Mouse (Mus musculus) erythroblast, embryonic 14.5 days (primary cell): ENCODE measurements around the gene Rab3a. TPM values are rescaled to one million over a fixed set of nuclear protein-coding genes. Genes with fewer than 3 reads are reported as not detected.

ENCODE experiments used
- H3K27me3 ChIP-seq: 2 replicates; pipeline ENCODE4 v1.6.1; 2012; ENCODE audit warnings: inconsistent platforms; ENCODE audit not compliant: control insufficient read depth
- H3K36me3 ChIP-seq: 2 replicates; pipeline ENCODE4 v1.6.1; 2012; ENCODE audit warnings: mild to moderate bottlenecking, inconsistent platforms; ENCODE audit not compliant: control insufficient read depth
- H3K4me1 ChIP-seq: 2 replicates; pipeline ENCODE4 v1.6.1; 2012; ENCODE audit warnings: inconsistent platforms; ENCODE audit not compliant: control insufficient read depth
- H3K4me3 ChIP-seq: replicated peaks from 2 replicates; pipeline ENCODE3; 2012; ENCODE audit warnings: moderate library complexity, mild to moderate bottlenecking, inconsistent platforms
- H3K9me3 ChIP-seq: 2 replicates; pipeline ENCODE4 v1.6.1; 2012; ENCODE audit warnings: low read length, inconsistent platforms, mixed read lengths; ENCODE audit not compliant: control insufficient read depth
- GATA1 ChIP-seq: IDR thresholded peaks from 2 replicates; pipeline ENCODE4 v1.6.1; 2012; ENCODE audit warnings: low read length, inconsistent platforms, mixed read lengths
- TAL1 ChIP-seq: IDR thresholded peaks from 3 replicates; pipeline ENCODE4 v1.6.1; 2012; ENCODE audit warnings: low read length, inconsistent platforms, mixed read lengths
- polyA plus RNA-seq: library from polyadenylated mRNA; stranded (reverse); fragments of >175 nt; gene quantifications from 2 replicates; pipeline ENCODE4 v1.2.3, GENCODE M21; 2012

Rab3a gene
- polyA plus RNA-seq, 1 experiment, result 0.30 TPM

DNA sequence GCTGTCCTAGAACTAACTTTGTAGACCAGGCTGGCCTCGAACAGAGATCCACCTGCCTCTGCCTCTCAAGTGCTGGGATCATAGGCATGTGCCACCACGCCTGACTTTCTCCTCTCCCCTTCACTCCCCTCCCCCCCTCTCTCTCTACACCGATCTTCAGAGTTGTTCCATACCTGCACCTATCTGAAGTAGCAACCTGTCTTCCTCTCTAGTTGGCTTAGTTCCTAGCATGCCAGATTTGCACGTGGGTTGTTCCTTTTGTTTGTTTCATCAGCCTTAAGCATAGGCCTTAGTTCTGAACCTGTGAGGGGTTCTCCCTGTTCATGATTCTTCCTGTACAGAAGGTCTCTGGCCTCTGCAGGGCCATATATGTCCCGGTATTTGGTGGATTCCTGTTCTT, 16.8 kb upstream of the Rab3a start:
- H3K27me3 ChIP-seq, result peaks cover 52% of the 10 kb centered on the region
- TF ChIP-seq TAL1, result no peak
- TF ChIP-seq GATA1, result no peak
- no peaks in the 10 kb centered on the region for H3K4me1 ChIP-seq
- H3K4me3 ChIP-seq, result no peak overlapping the region
- H3K36me3 ChIP-seq, result no peaks in the 10 kb centered on the region
- H3K9me3 ChIP-seq, result no peaks in the 10 kb centered on the region

DNA sequence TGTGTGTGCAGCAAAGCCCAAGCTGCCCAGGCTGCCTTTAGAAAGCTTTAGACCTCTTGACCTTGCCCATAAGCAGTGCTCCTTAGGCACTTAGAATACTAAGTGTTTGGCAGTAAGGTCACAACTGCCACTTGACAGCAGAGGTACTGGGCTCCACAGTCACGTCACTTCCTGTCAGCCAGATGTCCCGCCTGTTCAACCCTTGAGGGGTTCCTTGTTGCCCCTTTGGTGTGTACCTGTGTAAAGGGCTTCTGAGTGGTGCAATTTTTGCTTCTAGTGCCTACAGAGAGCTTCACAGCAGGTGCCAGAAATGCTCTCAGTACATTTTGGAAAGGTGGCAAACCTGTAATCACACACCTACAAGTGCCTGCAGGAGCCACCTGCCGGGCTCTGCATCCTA, 16.3 kb upstream of the Rab3a start:
- Histone ChIP-seq H3K27me3 (peaks cover 55% of the 10 kb centered on the region), H3K9me3 (no peaks in the 10 kb centered on the region; the same call in 1 of the 2 replicates), H3K4me3 (no peak overlapping the region), H3K36me3 (no peaks in the 10 kb centered on the region), H3K4me1 (no peaks in the 10 kb centered on the region)
- no peak for TF ChIP-seq GATA1
- no peak for TF ChIP-seq TAL1

DNA sequence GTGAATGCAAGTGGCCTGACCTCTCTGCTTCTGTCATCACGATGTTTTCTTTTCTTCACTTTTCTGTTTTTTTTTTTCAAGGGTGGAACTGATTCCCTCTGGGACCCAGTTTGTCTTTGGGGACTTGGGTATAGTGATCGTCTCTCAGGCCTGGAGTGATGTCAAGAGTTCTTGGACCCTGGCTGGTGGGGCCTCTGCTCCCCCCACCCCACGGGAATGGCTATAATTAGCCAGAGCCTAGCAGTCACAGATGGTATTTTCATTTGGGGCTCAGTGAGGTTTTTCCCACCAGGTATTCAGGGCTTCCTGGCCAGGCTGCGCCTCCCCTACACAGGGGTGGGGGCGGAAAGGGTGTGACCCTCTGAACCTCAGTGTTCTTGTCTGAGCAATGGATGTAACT, 12.8 kb upstream of the Rab3a start:
- H3K9me3 ChIP-seq, result no peaks in the 10 kb centered on the region; the same call in 1 of the 2 replicates
- no peak overlapping the region for H3K4me3 ChIP-seq
- peaks cover 86% of the 10 kb centered on the region for H3K27me3 ChIP-seq
- TF ChIP-seq GATA1 (no peak), TAL1 (no peak)
- H3K4me1 ChIP-seq, result peaks cover 4% of the 10 kb centered on the region
- H3K36me3 ChIP-seq, result no peaks in the 10 kb centered on the region

DNA sequence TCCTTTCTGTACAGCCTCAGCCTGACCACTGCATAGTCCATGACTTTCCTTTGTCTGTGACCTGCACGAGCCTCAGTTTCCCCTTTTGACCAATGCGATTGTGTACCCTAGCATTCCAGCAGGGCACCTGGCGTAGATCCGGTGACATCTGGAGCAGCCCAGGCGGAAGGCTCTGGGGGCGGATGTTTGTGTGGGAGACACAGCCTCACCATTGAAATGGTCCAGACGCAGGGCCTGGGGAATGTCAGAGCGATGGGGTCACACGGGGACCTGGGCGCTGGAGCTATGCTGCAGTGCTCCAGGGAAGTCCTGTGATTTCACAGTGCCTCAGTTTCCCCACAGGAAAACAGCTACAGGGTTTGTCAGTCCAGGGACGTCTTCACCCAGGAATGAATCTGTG, 12.3 kb upstream of the Rab3a start:
- no peaks in the 10 kb centered on the region for H3K36me3 ChIP-seq
- H3K4me1 ChIP-seq, result peaks cover 4% of the 10 kb centered on the region
- TF ChIP-seq TAL1 (no peak), GATA1 (no peak)
- H3K4me3 ChIP-seq, result no peak overlapping the region
- H3K27me3 ChIP-seq, result peaks cover 90% of the 10 kb centered on the region
- H3K9me3 ChIP-seq, result no peaks in the 10 kb centered on the region; the same call in 1 of the 2 replicates

DNA sequence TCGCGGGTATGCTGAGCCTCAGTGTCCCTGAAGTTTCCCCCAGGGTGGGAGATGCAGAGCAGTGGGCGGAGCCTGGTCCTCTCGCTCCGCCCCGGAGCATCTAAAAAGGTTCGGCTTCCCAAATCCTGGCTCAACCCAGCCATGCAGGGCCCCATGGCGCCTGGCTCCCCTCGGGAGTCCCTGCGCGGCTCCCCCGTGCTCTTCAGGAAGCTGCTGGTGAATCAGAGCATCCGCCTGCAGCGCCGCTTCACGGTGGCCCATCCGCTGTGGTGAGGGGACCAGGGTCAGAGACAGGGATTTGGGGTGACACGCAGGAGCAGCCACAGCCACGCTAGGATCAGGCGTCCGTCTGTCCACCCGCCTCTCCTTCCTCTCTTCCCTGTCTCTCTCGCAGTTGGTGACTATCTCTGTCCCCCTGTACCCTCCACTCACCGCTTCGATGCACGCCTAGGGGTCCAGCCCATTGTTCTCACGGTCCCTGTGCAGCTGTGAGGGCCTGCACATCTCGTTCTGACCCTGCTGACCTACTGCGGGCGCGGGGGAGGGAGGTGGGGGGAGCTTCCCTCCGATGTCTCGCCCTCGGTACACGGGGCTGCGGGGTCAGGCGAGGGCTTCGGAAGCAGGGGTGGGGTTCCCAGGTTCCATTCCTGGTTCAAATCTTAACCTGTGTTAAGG, 11.4 kb upstream of the Rab3a start:
- H3K36me3 ChIP-seq, result peaks cover 2% of the 10 kb centered on the region; the same call in 1 of the 2 replicates
- H3K9me3 ChIP-seq, result no peaks in the 10 kb centered on the region; the same call in 1 of the 2 replicates
- H3K4me3 ChIP-seq, result no peak overlapping the region
- no peak for TF ChIP-seq GATA1
- TF ChIP-seq TAL1, result no peak
- peaks cover 4% of the 10 kb centered on the region for H3K4me1 ChIP-seq
- H3K27me3 ChIP-seq, result peaks cover 94% of the 10 kb centered on the region

DNA sequence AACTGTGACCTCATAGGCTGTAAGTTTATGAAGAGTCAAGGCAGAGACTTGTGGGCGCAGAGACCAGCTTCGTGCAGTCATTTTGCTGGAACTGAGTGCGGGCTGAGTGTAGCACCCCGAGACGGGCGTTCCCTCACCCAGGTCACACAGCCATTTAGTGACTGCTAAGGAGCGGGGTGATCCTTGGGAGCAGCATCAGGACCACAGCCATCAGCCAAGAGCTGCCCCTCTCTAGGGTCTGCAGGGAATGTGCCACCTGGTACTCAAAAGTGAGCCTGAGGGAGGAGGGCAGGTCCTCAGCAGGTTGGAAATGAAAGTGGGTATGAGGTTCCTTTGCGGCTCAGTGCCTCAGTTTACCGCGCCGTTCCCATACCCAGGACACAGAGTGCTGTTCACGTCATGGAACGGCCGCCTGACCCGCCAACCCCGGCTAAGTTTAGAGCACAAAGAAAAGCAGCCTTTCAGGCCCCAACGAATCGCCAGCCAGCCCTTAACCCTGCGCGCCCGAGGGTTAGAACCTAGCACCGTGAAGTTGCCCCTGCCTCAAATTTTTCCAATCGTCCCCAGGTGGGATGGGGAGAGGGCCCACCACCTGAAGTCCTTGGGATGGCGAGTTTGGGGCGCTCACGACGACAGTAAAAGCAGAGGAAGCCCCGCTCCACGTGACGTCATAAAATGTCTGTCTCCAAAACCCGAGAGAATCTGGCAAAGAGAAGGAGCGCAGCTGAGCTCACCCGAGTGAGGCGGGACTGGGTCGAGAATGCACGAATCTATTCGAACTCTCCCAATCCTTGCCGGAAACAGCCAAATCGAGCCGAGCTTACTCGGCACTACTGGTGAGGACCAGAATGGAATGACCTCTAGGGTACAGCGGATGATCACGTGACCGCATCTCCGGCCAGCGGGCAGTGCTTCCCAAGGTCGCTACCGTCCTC, 10.6 kb upstream of the Rab3a start:
- Histone ChIP-seq H3K27me3 (peaks cover 93% of the 10 kb centered on the region), H3K4me3 (peak overlapping the region; percentile 14), H3K9me3 (no peaks in the 10 kb centered on the region; the same call in 1 of the 2 replicates), H3K4me1 (peaks cover 4% of the 10 kb centered on the region), H3K36me3 (peaks cover 2% of the 10 kb centered on the region; the same call in 1 of the 2 replicates)
- TF ChIP-seq GATA1 (no peak), TAL1 (no peak)

DNA sequence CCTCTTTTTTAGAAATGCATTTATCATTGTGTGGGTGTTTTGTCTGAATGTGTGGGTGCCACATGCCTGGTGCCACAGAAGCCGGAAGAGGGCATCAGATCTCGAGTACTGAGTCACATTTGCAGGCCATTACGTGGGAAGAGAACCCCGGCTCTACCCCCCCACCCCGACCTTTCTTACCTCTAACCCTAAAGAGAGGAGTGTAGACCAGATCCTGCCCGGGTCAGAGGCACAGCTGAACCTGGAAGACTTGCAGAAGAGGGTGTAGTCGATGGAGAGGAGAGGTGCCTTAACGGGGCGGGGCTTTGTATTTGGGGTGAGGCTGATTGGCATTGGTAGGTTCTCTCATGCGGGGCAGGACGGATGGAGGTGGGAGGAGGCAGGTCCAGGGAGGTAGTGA, 9.7 kb upstream of the Rab3a start:
- Histone ChIP-seq H3K36me3 (peaks cover 2% of the 10 kb centered on the region; the same call in 1 of the 2 replicates), H3K4me3 (no peak overlapping the region), H3K4me1 (peaks cover 4% of the 10 kb centered on the region), H3K9me3 (no peaks in the 10 kb centered on the region; the same call in 1 of the 2 replicates), H3K27me3 (peaks cover 97% of the 10 kb centered on the region)
- no peak for TF ChIP-seq TAL1
- TF ChIP-seq GATA1, result no peak

DNA sequence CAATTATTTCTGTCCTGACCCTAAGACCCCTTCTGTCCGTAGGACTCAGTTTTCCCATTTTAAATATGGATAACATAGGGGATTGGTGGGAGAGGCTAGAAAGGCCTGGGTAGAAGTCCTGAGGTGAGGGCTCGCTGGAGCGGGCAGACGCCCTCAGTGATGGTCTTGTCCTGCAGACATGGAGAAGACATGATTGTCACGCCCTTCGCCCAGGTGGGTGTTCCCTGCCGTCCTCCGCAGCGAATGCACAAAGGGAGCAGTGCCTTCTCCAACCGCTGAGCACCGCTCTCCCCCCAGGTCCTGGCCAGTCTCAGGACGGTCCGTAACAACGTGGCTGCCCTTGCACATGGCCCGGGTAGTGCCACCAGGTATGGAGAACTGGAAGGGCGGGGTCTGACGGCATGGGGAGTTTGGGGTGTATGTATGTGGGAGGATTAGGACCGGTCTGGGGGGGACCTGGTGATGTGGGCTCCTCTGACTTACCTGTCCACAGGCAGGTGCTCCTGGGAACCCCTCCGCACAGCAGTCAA, 8.7 kb upstream of the Rab3a start:
- Histone ChIP-seq H3K36me3 (peaks cover 2% of the 10 kb centered on the region; the same call in 1 of the 2 replicates), H3K9me3 (no peaks in the 10 kb centered on the region; the same call in 1 of the 2 replicates), H3K4me3 (no peak overlapping the region), H3K27me3 (peaks cover 89% of the 10 kb centered on the region), H3K4me1 (peaks cover 4% of the 10 kb centered on the region)
- TF ChIP-seq TAL1, result no peak
- no peak for TF ChIP-seq GATA1

DNA sequence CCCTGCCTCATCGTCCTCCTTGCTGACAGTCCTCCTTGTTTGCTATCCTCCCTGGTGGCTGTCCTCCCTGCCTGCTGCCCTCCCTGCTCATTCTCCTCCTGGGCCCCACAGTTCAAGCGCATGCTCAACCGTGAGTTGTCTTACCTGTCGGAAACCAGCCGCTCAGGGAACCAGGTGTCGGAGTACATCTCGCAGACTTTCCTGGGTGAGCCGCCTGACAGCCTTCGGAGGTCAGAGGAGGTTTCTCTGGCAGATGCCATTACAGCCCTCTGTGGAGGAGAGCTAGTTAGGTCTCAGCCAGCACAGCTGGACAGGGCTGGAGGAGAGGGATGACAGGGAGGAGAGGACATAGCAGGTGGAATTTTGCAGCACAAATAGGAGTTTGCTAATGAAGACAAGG, 7.8 kb upstream of the Rab3a start:
- no peak for TF ChIP-seq TAL1
- no peak for TF ChIP-seq GATA1
- peaks cover 80% of the 10 kb centered on the region for H3K27me3 ChIP-seq
- H3K4me3 ChIP-seq, result no peak overlapping the region
- no peaks in the 10 kb centered on the region; the same call in 1 of the 2 replicates for H3K9me3 ChIP-seq
- H3K36me3 ChIP-seq, result peaks cover 2% of the 10 kb centered on the region; the same call in 1 of the 2 replicates
- H3K4me1 ChIP-seq, result peaks cover 4% of the 10 kb centered on the region
